Mouse (Mus musculus): Measurements from ENCODE around the gene Med22. TPM values are rescaled to one million over a fixed set of nuclear protein-coding genes. Genes with fewer than 3 reads are reported as not detected.
A peak's percentile ranks its signal among the peaks of the same experiment; 100 is the strongest.

The Med22 gene
- polyA plus RNA-seq, 1 experiment from 2014 or later, result 39.0 TPM

DNA sequence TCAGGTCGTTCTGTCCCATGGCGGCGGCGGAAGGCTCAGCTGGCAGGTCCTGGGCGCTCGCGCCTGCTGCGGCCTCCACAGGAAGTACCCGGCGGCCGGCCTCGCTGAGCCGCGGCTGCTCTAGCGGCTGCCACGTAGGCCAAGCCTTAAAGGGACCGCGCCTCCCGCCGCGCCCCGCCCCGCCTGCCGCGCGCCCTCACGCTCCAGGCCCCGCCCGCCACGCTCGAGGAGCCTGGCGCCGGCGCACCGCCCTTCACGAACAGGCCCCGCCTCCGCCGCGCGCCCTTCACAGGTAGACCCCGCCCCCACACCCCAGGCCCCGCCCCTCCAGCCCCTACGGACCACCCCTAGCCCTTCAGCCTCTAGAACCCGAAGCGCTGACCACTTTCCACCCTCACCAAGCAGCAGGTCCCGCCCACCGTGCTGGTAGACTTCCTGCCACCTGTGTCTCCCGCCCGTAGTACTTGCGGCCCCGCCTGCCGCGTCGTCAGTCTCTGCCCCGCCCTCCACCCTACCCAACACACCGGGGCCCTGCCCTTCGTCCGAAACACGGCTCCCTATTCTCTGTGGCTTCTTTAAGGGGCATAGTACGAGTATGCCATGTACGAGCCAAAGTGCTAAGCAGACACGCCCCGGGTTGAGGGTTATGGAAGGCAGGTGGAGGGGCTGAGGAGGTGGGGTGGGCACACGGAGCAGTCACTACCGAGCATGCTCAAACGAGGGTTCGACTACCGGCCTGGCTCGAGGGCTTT is 23.0 kb upstream of the Med22 start, which contains the start of the genes Surf4 and Stkld1:
Surf4 (minus strand) TSS at position 625 of the 752 bp plus-strand sequence.
Stkld1 (plus strand) TSS at position 744 of the 752 bp plus-strand sequence.
- peak; percentile 96 for ATAC-seq
- Histone ChIP-seq H3K27ac (peak within 1 kb of the TSS; percentile 94), H3K27me3 (replicated peaks) (no peaks in the 10 kb centered on the region), H3K4me1 (replicated peaks) (peaks cover 19% of the 10 kb centered on the region), H3K4me3 (replicated peaks) (peak within 1 kb of the TSS; percentile 81), H3K4me2 (replicated peaks) (peak within 1 kb of the TSS; percentile 72), H3K9me3 (no peaks in the 10 kb centered on the region), H3K36me3 (peaks cover 15% of the 10 kb centered on the region), H3K9ac (peak within 1 kb of the TSS; percentile 93)
- WGBS, result under 1% methylated on average over 62 of the region's 70 CpGs

GRCm38 (mm10) chr2:26932473-26933303 is 22.2 kb upstream of the Med22 start:
- WGBS, result under 1% methylated on average over 42 of the region's 49 CpGs
- Histone ChIP-seq H3K4me1 (replicated peaks) (peaks cover 24% of the 10 kb centered on the region), H3K4me2 (replicated peaks) (peak overlapping the region; percentile 72), H3K27me3 (replicated peaks) (no peaks in the 10 kb centered on the region), H3K27ac (peak overlapping the region; percentile 94), H3K36me3 (peaks cover 15% of the 10 kb centered on the region), H3K4me3 (replicated peaks) (peak overlapping the region; percentile 81), H3K9me3 (no peaks in the 10 kb centered on the region), H3K9ac (peak overlapping the region; percentile 93)
- peak; percentile 56 for ATAC-seq

- H3K4me3 ChIP-seq (replicated peaks), result no peak overlapping the region
- peaks cover 19% of the 10 kb centered on the region for H3K36me3 ChIP-seq
- WGBS, result 32% methylated on average over 1 of the region's 1 CpGs
- no peak overlapping the region for H3K4me2 ChIP-seq (replicated peaks)
- H3K9me3 ChIP-seq, result no peaks in the 10 kb centered on the region
- no peak overlapping the region for H3K27ac ChIP-seq
- H3K27me3 ChIP-seq (replicated peaks), result no peaks in the 10 kb centered on the region
- H3K9ac ChIP-seq, result no peak overlapping the region; the same call in 1 of the 2 replicates
- ATAC-seq, result no peak
- H3K4me1 ChIP-seq (replicated peaks), result peaks cover 24% of the 10 kb centered on the region
Measured at GRCm38 (mm10) chr2:26930390-26930789, 19.9 kb upstream of the Med22 start.

DNA sequence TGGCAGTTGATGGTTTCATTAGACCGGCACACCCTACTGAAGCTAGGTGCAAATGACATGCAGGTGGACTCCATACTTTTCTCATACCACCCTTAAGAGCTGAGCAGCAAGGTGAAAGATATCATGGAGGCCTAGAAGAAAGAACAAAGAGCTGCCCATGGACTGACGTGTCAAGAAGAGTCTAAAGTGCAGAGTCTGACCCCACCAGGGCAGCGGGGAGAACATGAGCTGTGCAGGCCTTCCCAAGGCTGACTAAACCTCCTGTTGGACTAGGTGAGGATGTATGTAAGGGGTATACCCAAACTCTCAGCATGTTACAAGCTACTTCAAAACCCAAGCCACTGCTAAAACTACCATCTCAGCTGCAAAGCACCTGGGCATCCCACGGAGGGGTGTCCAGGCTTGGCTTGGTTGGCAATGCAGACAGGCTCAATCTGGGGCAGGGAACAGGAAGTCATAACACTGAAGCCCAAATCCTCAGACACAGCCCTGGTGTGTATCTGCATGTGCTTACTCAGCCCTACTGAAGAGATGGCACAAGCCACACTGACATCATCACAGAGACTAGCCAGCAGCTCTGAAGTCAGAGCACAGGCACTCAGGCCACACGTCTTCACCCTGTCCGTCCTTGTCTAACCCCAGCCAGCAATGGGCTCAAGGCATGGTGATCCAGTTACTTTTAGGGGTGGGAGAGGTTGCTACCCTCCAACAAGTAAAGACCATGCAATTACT is 17.4 kb upstream of the Med22 start:
- peaks cover 41% of the 10 kb centered on the region for H3K36me3 ChIP-seq
- H3K9ac ChIP-seq, result no peak overlapping the region
- no peaks in the 10 kb centered on the region for H3K27me3 ChIP-seq (replicated peaks)
- WGBS, result 85% methylated on average over 6 of the region's 6 CpGs
- no peak overlapping the region for H3K4me2 ChIP-seq (replicated peaks)
- no peak for ATAC-seq
- H3K4me3 ChIP-seq (replicated peaks), result no peak overlapping the region
- no peak overlapping the region for H3K27ac ChIP-seq
- peaks cover 20% of the 10 kb centered on the region for H3K4me1 ChIP-seq (replicated peaks)
- H3K9me3 ChIP-seq, result no peaks in the 10 kb centered on the region

GRCm38 (mm10) chr2:26921784-26922183 is 11.3 kb upstream of the Med22 start:
- H3K4me1 ChIP-seq (replicated peaks), result peaks cover 14% of the 10 kb centered on the region
- no peak overlapping the region for H3K4me2 ChIP-seq (replicated peaks)
- no peak overlapping the region for H3K9ac ChIP-seq
- WGBS, result 68% methylated on average over 9 of the region's 9 CpGs
- no peaks in the 10 kb centered on the region for H3K27me3 ChIP-seq (replicated peaks)
- H3K4me3 ChIP-seq (replicated peaks), result no peak overlapping the region
- no peak overlapping the region for H3K27ac ChIP-seq
- H3K9me3 ChIP-seq, result no peaks in the 10 kb centered on the region
- ATAC-seq, result no peak
- H3K36me3 ChIP-seq, result peaks cover 72% of the 10 kb centered on the region

- Histone ChIP-seq H3K4me3 (replicated peaks) (no peak overlapping the region), H3K4me2 (replicated peaks) (no peak overlapping the region), H3K27ac (no peak overlapping the region), H3K4me1 (replicated peaks) (peaks cover 18% of the 10 kb centered on the region), H3K36me3 (peaks cover 67% of the 10 kb centered on the region), H3K9me3 (no peaks in the 10 kb centered on the region), H3K27me3 (replicated peaks) (no peaks in the 10 kb centered on the region), H3K9ac (no peak overlapping the region)
- WGBS, result 83% methylated on average over 6 of the region's 6 CpGs
- ATAC-seq, result no peak
Measured at GRCm38 (mm10) chr2:26920190-26920855, 9.8 kb upstream of the Med22 start.

DNA sequence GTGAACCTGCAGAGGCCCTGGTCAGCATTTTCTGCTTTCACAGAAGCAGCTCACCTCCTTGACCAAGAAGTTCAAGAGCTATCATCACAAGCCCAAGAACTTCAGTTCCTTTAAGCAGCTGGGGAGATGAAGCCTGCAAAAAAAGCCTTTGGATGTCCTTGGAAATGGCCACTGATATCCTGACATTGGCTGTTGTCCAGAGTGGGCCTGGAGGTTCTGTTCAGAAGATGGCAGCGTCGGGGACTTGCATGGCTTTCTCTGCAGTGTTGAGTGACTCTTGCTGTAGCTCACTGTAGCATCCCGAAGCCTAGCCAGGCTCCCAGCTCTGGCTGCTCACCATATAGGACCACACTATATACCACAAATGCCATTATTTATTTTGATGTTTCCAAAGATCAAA is 9.2 kb upstream of the Med22 start:
- Histone ChIP-seq H3K4me3 (replicated peaks) (no peak overlapping the region), H3K9me3 (no peaks in the 10 kb centered on the region), H3K27ac (no peak overlapping the region), H3K36me3 (peaks cover 61% of the 10 kb centered on the region), H3K9ac (no peak overlapping the region), H3K4me2 (replicated peaks) (no peak overlapping the region), H3K4me1 (replicated peaks) (peaks cover 23% of the 10 kb centered on the region), H3K27me3 (replicated peaks) (no peaks in the 10 kb centered on the region)
- WGBS, result 87% methylated on average over 3 of the region's 3 CpGs
- ATAC-seq, result no peak

- no peak for ATAC-seq
- peak overlapping the region; percentile 64 for H3K9ac ChIP-seq
- no peaks in the 10 kb centered on the region for H3K9me3 ChIP-seq
- peak overlapping the region; percentile 89 for H3K4me2 ChIP-seq (replicated peaks)
- H3K27me3 ChIP-seq (replicated peaks), result no peaks in the 10 kb centered on the region
- peak overlapping the region; percentile 57 for H3K4me3 ChIP-seq (replicated peaks)
- H3K4me1 ChIP-seq (replicated peaks), result peaks cover 30% of the 10 kb centered on the region
- H3K27ac ChIP-seq, result peak overlapping the region; percentile 73
- WGBS, result 2% methylated on average over 13 of the region's 13 CpGs
- peaks cover 45% of the 10 kb centered on the region for H3K36me3 ChIP-seq
Measured at GRCm38 (mm10) chr2:26916738-26917137, 6.3 kb upstream of the Med22 start.

DNA sequence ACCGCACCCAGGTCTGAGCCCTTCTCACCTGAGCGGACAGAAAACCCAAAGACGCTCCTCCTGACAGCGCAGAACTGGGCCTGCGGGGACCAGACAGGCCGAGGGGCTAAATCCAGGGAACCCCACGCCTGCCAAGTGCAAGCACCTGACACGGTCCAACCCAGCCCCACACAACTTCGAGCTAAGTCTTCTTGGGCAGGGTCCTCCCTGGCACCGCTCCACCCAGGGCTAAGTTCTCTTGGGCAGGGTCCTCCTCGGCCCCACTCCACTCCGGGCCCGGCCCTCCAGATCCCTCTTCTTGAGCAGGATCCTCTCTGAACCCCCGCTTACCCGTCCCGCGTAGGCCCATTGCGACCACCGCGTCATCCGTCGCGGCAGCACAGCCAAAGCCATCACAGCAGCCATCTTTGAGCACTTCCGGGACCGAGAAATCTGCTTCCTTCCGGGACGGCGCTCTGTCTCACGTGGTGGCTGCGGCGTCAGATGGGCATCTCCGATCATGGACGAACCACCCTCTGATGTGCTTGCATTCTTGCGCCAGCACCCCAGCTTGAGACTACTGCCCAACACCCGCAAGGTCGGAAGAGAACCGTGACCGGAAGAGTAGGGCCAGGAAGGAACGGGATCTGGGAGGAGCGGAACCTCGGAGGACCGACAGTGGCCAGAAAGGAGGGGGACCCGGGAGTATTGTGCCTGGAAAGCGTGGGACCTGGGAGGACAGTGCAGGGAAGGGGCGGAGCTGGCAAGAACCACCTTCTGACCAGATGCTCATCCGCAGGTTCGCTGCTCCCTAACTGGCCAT is 5.7 kb upstream of the Med22 start, which contains the start of the genes Surf2 and Surf1:
Surf2 (plus strand) TSS at position 441 of the 802 bp plus-strand sequence.
Surf1 (minus strand) TSS at position 604 of the 802 bp plus-strand sequence.
- Histone ChIP-seq H3K9ac (peak within 1 kb of the TSS; percentile 64), H3K9me3 (no peaks in the 10 kb centered on the region), H3K4me3 (replicated peaks) (peak within 1 kb of the TSS; percentile 57), H3K27me3 (replicated peaks) (no peaks in the 10 kb centered on the region), H3K4me2 (replicated peaks) (peak within 1 kb of the TSS; percentile 89), H3K36me3 (peaks cover 39% of the 10 kb centered on the region), H3K27ac (peak within 1 kb of the TSS; percentile 73), H3K4me1 (replicated peaks) (peaks cover 32% of the 10 kb centered on the region)
- WGBS, result 1% methylated on average over 47 of the region's 47 CpGs
- ATAC-seq, result peak; percentile 83

- ATAC-seq, result no peak
- peaks cover 23% of the 10 kb centered on the region for H3K36me3 ChIP-seq
- H3K4me3 ChIP-seq (replicated peaks), result no peak overlapping the region
- no peaks in the 10 kb centered on the region for H3K27me3 ChIP-seq (replicated peaks)
- peaks cover 32% of the 10 kb centered on the region for H3K4me1 ChIP-seq (replicated peaks)
- no peak overlapping the region for H3K27ac ChIP-seq
- WGBS, result 64% methylated on average over 8 of the region's 8 CpGs
- no peak overlapping the region for H3K9ac ChIP-seq
- no peaks in the 10 kb centered on the region for H3K9me3 ChIP-seq
- H3K4me2 ChIP-seq (replicated peaks), result peak overlapping the region; percentile 89; the same call in 1 of the 2 replicates
Measured at GRCm38 (mm10) chr2:26914148-26914941, 3.9 kb upstream of the Med22 start.
